Mouse (Mus musculus) layer of hippocampus, adult 2 months (tissue): ENCODE measurements at regions not wholly inside any gene's neighbourhood (a gene's known extent, or its start where the extent isn't known, plus 50 kb on each side); places are given as distances from the start of the nearest gene placed in this dataset.

Source experiments
- DNase-seq, 2 experiments: peaks; one replicate each; pipeline ENCODE4 v3.0.0; 2022; ENCODE audit warnings: low spot score in 2 of 2
- H3K27ac ChIP-seq: fragments of 200-600 bp; 2 replicates; pipeline ENCODE4 v1.8.1; 2022
- H3K4me3 ChIP-seq: fragments of 200-600 bp; 2 replicates; pipeline ENCODE4 v1.8.1; 2022; ENCODE audit warnings: mild to moderate bottlenecking
- CTCF ChIP-seq: fragments of 200-600 bp; conservative IDR thresholded peaks from 2 replicates; pipeline ENCODE4 v1.8.1; 2022; ENCODE audit warnings: antibody characterized with exemption, mild to moderate bottlenecking, moderate library complexity

- Histone ChIP-seq H3K27ac (no peak overlapping the region), H3K4me3 (no peak overlapping the region)
- DNase-seq, result no peak
- no peak for TF ChIP-seq CTCF
Measured at GRCm38 (mm10) chr2:56083226-56083625, 647.5 kb downstream of the Kcnj3 start.

GRCm38 (mm10) chr2:56109531-56109930 is 673.8 kb downstream of the Kcnj3 start:
- Histone ChIP-seq H3K4me3 (no peak overlapping the region; the same call in 1 of the 2 replicates), H3K27ac (no peak overlapping the region)
- DNase-seq, result peak; percentile 11 to 13
- TF ChIP-seq CTCF, result peak; percentile 75

GRCm38 (mm10) chr2:56109975-56110374 is 674.2 kb downstream of the Kcnj3 start:
- DNase-seq, result no peak
- TF ChIP-seq CTCF, result no peak
- no peak overlapping the region for H3K4me3 ChIP-seq
- no peak overlapping the region for H3K27ac ChIP-seq

GRCm38 (mm10) chr2:56114469-56114868 is 678.7 kb downstream of the Kcnj3 start:
- H3K27ac ChIP-seq, result no peak overlapping the region
- DNase-seq, result peak; percentile 63 to 65
- no peak overlapping the region for H3K4me3 ChIP-seq
- TF ChIP-seq CTCF, result peak; percentile 93

GRCm38 (mm10) chr2:56119368-56119767 is 683.6 kb downstream of the Kcnj3 start:
- TF ChIP-seq CTCF, result peak; percentile 83
- Histone ChIP-seq H3K4me3 (peak overlapping the region; percentile 15; the same call in 1 of the 2 replicates), H3K27ac (no peak overlapping the region)
- peak; percentile 26 to 62 for DNase-seq

- DNase-seq, result no peak
- TF ChIP-seq CTCF, result no peak
- no peak overlapping the region for H3K4me3 ChIP-seq
Measured at GRCm38 (mm10) chr2:56147107-56147615, 711.4 kb downstream of the Kcnj3 start.

GRCm38 (mm10) chr2:56196449-56196848 is 760.7 kb downstream of the Kcnj3 start:
- H3K4me3 ChIP-seq, result no peak overlapping the region
- no peak overlapping the region for H3K27ac ChIP-seq
- no peak for TF ChIP-seq CTCF
- DNase-seq, result no peak

More at GRCm38 (mm10) chr2:56147107-56147615, 711.4 kb downstream of the Kcnj3 start:
- no peak overlapping the region for H3K27ac ChIP-seq

- Histone ChIP-seq H3K27ac (no peak overlapping the region), H3K4me3 (no peak overlapping the region)
- no peak for TF ChIP-seq CTCF
- DNase-seq, result no peak
Measured at GRCm38 (mm10) chr2:56227476-56227875, 791.7 kb downstream of the Kcnj3 start.

GRCm38 (mm10) chr2:56233042-56233441 is 797.3 kb downstream of the Kcnj3 start:
- Histone ChIP-seq H3K4me3 (no peak overlapping the region), H3K27ac (peak overlapping the region; percentile 61)
- no peak for TF ChIP-seq CTCF
- peak; percentile 56 to 66 for DNase-seq

GRCm38 (mm10) chr2:56257044-56257954 is 821.5 kb downstream of the Kcnj3 start:
- Histone ChIP-seq H3K27ac (peak overlapping the region; percentile 74), H3K4me3 (no peak overlapping the region)
- TF ChIP-seq CTCF, result no peak
- DNase-seq, result peak; percentile 25 to 72

GRCm38 (mm10) chr2:56304920-56305319 is 818.9 kb downstream of the Nr4a2 start:
- Histone ChIP-seq H3K27ac (no peak overlapping the region), H3K4me3 (no peak overlapping the region)
- TF ChIP-seq CTCF, result no peak
- no peak for DNase-seq

- TF ChIP-seq CTCF, result no peak
- DNase-seq, result no peak
Measured at GRCm38 (mm10) chr2:56321692-56322091, 802.1 kb downstream of the Nr4a2 start.

GRCm38 (mm10) chr2:56322508-56322907 is 801.3 kb downstream of the Nr4a2 start:
- TF ChIP-seq CTCF, result no peak
- no peak overlapping the region for H3K27ac ChIP-seq
- H3K4me3 ChIP-seq, result no peak overlapping the region
- DNase-seq, result no peak

More at GRCm38 (mm10) chr2:56321692-56322091, 802.1 kb downstream of the Nr4a2 start:
- Histone ChIP-seq H3K4me3 (no peak overlapping the region), H3K27ac (no peak overlapping the region)

- Histone ChIP-seq H3K27ac (no peak overlapping the region), H3K4me3 (no peak overlapping the region)
- DNase-seq, result no peak
- no peak for TF ChIP-seq CTCF
Measured at GRCm38 (mm10) chr2:56335974-56336373, 787.8 kb downstream of the Nr4a2 start.
